Mouse (Mus musculus) hindbrain, embryonic 13.5 days (tissue): ENCODE data around the gene Slc27a4. TPM values are rescaled to one million over a fixed set of nuclear protein-coding genes. Genes with fewer than 3 reads are reported as not detected.
"Not testable (repeated sequence)": the region's sequence is repeated elsewhere in the genome, so short reads cannot be mapped to it uniquely, and the experiment has no call there.

Experiments used
- ATAC-seq: fragments of 200-750 bp; cut with Nextera tagmentation; 2 replicates; pipeline ENCODE4 v1.8.0; 2017; ENCODE audit warnings: moderate TSS enrichment; ENCODE audit not compliant: low FRiP score
- H3K27ac ChIP-seq: fragments of 300-500 bp; sonication (generic); 2 replicates; pipeline ENCODE4 v1.5.1; 2015; ENCODE audit warnings: inconsistent platforms, mild to moderate bottlenecking, moderate library complexity
- H3K27me3 ChIP-seq: fragments of 300-500 bp; sonication (generic); 2 replicates; pipeline ENCODE4 v1.6.1; 2015; ENCODE audit warnings: mild to moderate bottlenecking, inconsistent platforms
- H3K36me3 ChIP-seq: fragments of 300-500 bp; sonication (generic); 2 replicates; pipeline ENCODE4 v1.6.1; 2015; ENCODE audit warnings: mild to moderate bottlenecking, inconsistent platforms
- H3K4me1 ChIP-seq: fragments of 300-500 bp; sonication (generic); replicated peaks from 2 replicates; pipeline ENCODE4 v1.6.1; 2015; ENCODE audit warnings: inconsistent platforms
- H3K4me2 ChIP-seq: fragments of 300-500 bp; sonication (generic); 2 replicates; pipeline ENCODE4 v1.6.1; 2015; ENCODE audit warnings: inconsistent platforms, mild to moderate bottlenecking, moderate library complexity
- H3K4me3 ChIP-seq: fragments of 300-500 bp; sonication (generic); 2 replicates; pipeline ENCODE4 v1.5.1; 2015; ENCODE audit warnings: mild to moderate bottlenecking, inconsistent platforms
- H3K9ac ChIP-seq: fragments of 300-500 bp; sonication (generic); 2 replicates; pipeline ENCODE4 v1.6.1; 2015; ENCODE audit warnings: mild to moderate bottlenecking, inconsistent platforms
- H3K9me3 ChIP-seq: fragments of 300-500 bp; sonication (generic); 2 replicates; pipeline ENCODE4 v1.6.1; 2016; ENCODE audit warnings: inconsistent platforms
- WGBS: fragments of 180-500 bp; shearing (Covaris S2); methylation state at CpG from one replicate; pipeline ENCODE4 v1.1.7; 2015; 5-methylcytosine and 5-hydroxymethylcytosine counted together
- polyA plus RNA-seq: library from polyadenylated mRNA; unstranded; fragments of >200 nt; fragmentation: Nextera tagmentation; extraction: Ambion mirVana; gene quantifications from 2 replicates; pipeline ENCODE4 v1.2.1, GENCODE M21; 2015

Slc27a4 gene
- polyA plus RNA-seq, result 32.6 and 33.4 TPM in 2 replicates

GRCm38 (mm10) chr2:29802075-29802826, at the start of gene Slc27a4:
Slc27a4 (plus strand) TSS chr2:29802634.
- 7% methylated on average over 21 of the region's 28 CpGs for WGBS
- Histone ChIP-seq H3K4me2 (peak within 1 kb of the TSS; percentile 82), H3K4me1 (peaks cover 23% of the 10 kb centered on the region), H3K9ac (peak within 1 kb of the TSS; percentile 97), H3K9me3 (no peaks in the 10 kb centered on the region), H3K4me3 (peak within 1 kb of the TSS; percentile 93), H3K36me3 (peaks cover 34% of the 10 kb centered on the region), H3K27ac (peak within 1 kb of the TSS; percentile 96), H3K27me3 (0 out of 2 replicates have a peak, but pooled peaks cover 3% of the 10 kb centered on the region)
- ATAC-seq, result peak; percentile 97

- H3K4me1 ChIP-seq, result peaks cover 11% of the 10 kb centered on the region
- no peak for ATAC-seq
- no peaks in the 10 kb centered on the region for H3K9me3 ChIP-seq
- peaks cover 34% of the 10 kb centered on the region for H3K27me3 ChIP-seq
- no peak overlapping the region for H3K4me2 ChIP-seq
- H3K4me3 ChIP-seq, result no peak overlapping the region
- H3K36me3 ChIP-seq, result no peaks in the 10 kb centered on the region
- no peak overlapping the region for H3K9ac ChIP-seq
- no peak overlapping the region for H3K27ac ChIP-seq
These were observed 46.7 kb upstream of the Slc27a4 start for GRCm38 (mm10) chr2:29755693-29756092.

GRCm38 (mm10) chr2:29764831-29765230, 37.6 kb upstream of the Slc27a4 start:
- no peaks in the 10 kb centered on the region for H3K9me3 ChIP-seq
- H3K36me3 ChIP-seq, result no peaks in the 10 kb centered on the region
- no peak overlapping the region for H3K4me3 ChIP-seq
- H3K4me2 ChIP-seq, result no peak overlapping the region
- H3K27ac ChIP-seq, result no peak overlapping the region
- no peaks in the 10 kb centered on the region for H3K27me3 ChIP-seq
- peak; percentile 72; the same call in 1 of the 2 replicates for ATAC-seq
- no peak overlapping the region for H3K9ac ChIP-seq
- H3K4me1 ChIP-seq, result no peaks in the 10 kb centered on the region
- WGBS, result 8% methylated on average over 1 of the region's 1 CpGs

DNA sequence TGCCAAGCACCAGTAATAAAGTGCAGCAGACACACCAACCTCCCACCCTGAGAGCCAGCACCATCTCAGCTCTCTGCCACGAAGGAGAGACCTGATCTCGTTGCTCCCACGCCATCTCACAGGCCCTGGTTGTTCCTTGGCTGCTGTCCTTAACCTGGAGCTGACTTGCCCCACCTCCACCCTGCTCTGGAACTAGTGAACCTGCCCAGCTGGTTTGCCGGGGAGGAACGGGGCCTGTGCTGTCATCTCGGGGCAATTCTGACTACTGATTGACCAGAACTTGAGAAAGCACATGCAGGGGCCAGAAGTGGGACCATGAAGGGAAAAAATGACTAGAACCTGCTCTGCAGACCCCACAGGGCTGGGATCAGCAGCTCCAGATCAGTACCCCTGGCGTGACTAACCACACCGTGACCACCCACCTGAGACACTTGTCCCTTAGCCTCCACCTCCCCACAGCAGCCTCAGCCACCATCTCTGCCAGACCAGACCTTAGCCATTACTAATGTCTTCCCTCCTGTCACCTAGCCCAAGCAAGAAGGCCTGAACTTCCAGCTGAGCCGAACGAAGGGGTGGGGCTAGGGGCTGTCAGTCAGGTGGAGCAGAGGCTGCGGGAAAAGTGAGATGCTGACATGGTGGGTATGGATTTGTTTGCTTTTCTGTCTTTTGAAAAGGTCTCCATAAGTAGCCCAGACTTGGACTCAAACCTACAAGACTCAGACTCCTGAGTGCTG, 34.3 kb upstream of the Slc27a4 start:
- WGBS, result 70% methylated on average over 11 of the region's 11 CpGs
- Histone ChIP-seq H3K4me1 (no peaks in the 10 kb centered on the region), H3K36me3 (peaks cover 6% of the 10 kb centered on the region)

DNA sequence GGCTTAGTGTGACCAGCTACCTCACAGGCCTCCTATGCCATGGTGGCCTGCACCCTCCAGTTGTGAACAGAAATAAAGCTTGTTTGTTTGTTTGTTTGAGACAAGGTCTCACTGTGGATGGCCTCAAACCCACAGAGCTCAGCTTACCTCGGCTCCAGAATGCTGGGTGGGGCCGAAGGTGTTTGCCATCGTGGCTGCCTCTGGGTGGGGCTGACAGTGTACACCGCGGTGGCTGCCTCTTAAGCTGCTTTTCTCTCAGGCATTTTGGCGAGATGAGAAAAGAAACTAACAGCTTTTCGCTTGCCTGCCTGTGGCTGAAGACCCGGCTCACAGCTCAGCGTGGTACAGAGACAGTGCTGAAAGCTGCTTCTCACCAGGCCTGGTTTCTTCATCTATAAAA, 33.5 kb upstream of the Slc27a4 start:
- H3K9ac ChIP-seq, result no peak overlapping the region
- 73% methylated on average over 9 of the region's 9 CpGs for WGBS

More for the DNA sequence above, 34.3 kb upstream of the Slc27a4 start:
- Histone ChIP-seq H3K27me3 (no peaks in the 10 kb centered on the region), H3K9ac (no peak overlapping the region), H3K9me3 (no peaks in the 10 kb centered on the region), H3K27ac (no peak overlapping the region), H3K4me2 (no peak overlapping the region), H3K4me3 (no peak overlapping the region)
- no peak for ATAC-seq

DNA sequence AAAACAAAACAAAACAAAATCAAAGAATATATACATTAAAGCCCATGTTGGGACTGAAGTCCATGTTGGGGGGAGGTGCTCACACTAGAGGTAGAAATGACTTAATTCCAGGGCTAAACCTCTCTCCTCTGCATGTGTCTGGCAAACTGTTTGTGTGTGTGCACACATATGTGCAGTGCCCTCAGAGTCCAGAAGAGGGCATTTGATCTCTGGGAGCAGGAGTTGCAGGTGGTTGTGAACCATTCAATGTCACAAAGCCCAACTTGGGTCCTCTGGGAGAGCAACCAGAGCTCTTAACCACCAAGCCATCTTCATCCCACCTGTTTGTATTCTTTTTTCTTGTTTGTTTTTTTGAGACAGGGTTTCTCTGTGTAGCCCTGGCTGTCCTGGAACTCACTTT, 32.3 kb upstream of the Slc27a4 start:
- H3K9ac ChIP-seq, result no peak overlapping the region
- no peak overlapping the region for H3K4me2 ChIP-seq
- no peak overlapping the region for H3K27ac ChIP-seq
- no peaks in the 10 kb centered on the region for H3K9me3 ChIP-seq
- H3K36me3 ChIP-seq, result peaks cover 20% of the 10 kb centered on the region
- H3K27me3 ChIP-seq, result no peaks in the 10 kb centered on the region
- H3K4me1 ChIP-seq, result no peaks in the 10 kb centered on the region
- H3K4me3 ChIP-seq, result no peak overlapping the region
- ATAC-seq, result no peak

More for the DNA sequence above, 33.5 kb upstream of the Slc27a4 start:
- H3K4me3 ChIP-seq, result no peak overlapping the region
- H3K4me1 ChIP-seq, result no peaks in the 10 kb centered on the region
- no peak overlapping the region for H3K27ac ChIP-seq
- H3K36me3 ChIP-seq, result peaks cover 14% of the 10 kb centered on the region
- H3K27me3 ChIP-seq, result no peaks in the 10 kb centered on the region
- no peaks in the 10 kb centered on the region for H3K9me3 ChIP-seq
- no peak overlapping the region for H3K4me2 ChIP-seq
- ATAC-seq, result no peak

DNA sequence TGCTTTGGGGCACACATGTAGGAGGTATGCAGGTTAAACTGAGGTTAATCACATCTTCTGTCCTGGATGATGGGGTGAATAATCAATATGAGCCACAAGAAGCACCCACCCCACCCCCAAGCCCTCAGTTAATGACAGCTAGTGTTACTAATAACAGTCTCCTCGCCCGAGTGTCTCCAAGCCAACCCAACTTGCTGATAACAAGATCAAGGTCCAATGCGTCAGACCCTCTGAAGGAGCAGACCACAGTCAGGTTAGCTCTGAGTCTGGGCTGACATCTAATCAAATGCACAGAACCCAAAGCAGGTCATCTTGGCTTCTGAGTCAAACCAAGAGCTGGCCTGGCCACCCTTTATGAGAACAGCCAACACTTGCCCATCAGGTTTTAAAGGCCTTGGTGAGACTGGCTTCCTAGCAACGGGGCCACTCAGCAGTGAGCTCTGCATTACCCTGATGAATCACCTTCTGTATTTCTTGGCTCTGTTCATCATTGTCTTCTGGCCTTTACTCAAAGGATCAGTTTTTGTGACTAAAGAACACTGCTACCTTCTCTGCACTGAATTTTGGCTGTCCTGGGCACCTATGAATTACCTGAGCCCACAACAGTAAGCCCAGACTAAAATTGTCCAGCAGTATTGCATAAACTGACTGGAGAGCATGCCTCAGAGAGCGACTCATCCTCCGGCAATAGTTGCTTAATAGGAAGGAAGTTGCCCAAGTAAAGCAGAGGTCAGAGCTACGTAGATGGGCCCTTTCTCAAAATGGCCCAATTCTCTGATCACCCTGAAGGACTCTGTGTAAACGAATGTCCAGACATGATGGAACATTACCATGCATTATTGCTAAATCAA, 30.6 kb upstream of the Slc27a4 start:
- H3K27me3 ChIP-seq, result no peaks in the 10 kb centered on the region
- H3K9me3 ChIP-seq, result no peaks in the 10 kb centered on the region
- no peak overlapping the region for H3K9ac ChIP-seq
- no peak overlapping the region for H3K27ac ChIP-seq
- H3K4me3 ChIP-seq, result no peak overlapping the region
- H3K4me2 ChIP-seq, result no peak overlapping the region
- H3K4me1 ChIP-seq, result no peaks in the 10 kb centered on the region
- 88% methylated on average over 8 of the region's 8 CpGs for WGBS
- peaks cover 32% of the 10 kb centered on the region for H3K36me3 ChIP-seq
- ATAC-seq, result no peak

GRCm38 (mm10) chr2:29773323-29773722, 29.1 kb upstream of the Slc27a4 start:
- Histone ChIP-seq H3K9me3 (no peaks in the 10 kb centered on the region), H3K4me1 (no peaks in the 10 kb centered on the region), H3K36me3 (peaks cover 46% of the 10 kb centered on the region), H3K4me3 (no peak overlapping the region), H3K27ac (no peak overlapping the region), H3K4me2 (no peak overlapping the region), H3K27me3 (no peaks in the 10 kb centered on the region), H3K9ac (no peak overlapping the region)
- ATAC-seq, result no peak
- WGBS, result 92% methylated on average over 4 of the region's 4 CpGs

DNA sequence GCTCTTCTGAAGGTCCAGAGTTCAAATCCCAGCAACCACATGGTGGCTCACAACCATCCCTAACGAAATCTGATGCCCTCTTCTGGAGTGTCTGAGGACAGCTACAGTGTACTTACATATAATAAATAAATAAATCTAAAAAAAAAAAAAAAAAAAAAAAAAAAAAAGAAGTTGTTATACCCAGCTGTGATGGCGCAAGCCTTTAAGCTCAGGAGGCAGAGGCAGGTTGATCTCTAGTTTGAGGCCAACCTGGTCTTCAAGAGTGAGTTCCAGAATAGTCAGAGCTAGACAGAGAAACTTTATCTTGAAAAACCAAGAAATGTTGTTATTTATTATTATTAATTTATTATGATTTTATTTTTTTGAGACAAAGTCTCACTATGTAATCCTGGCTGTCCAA, 21.2 kb upstream of the Slc27a4 start:
- 91% methylated on average over 2 of the region's 2 CpGs for WGBS
- H3K4me3 ChIP-seq, H3K27me3 ChIP-seq, H3K4me2 ChIP-seq, H3K27ac ChIP-seq, ATAC-seq, H3K9me3 ChIP-seq, H3K9ac ChIP-seq, H3K4me1 ChIP-seq: not testable (repeated sequence)
- peaks cover 93% of the 10 kb centered on the region for H3K36me3 ChIP-seq

- H3K27me3 ChIP-seq, result no peaks in the 10 kb centered on the region
- no peak overlapping the region for H3K4me3 ChIP-seq
- H3K9ac ChIP-seq, result no peak overlapping the region
- H3K9me3 ChIP-seq, result peaks cover 5% of the 10 kb centered on the region; the same call in 1 of the 2 replicates
- H3K4me2 ChIP-seq, result no peak overlapping the region
- ATAC-seq, result no peak
- no peak overlapping the region for H3K27ac ChIP-seq
- H3K4me1 ChIP-seq, result peaks cover 21% of the 10 kb centered on the region
- H3K36me3 ChIP-seq, result peaks cover 64% of the 10 kb centered on the region
- WGBS, result 57% methylated on average over 4 of the region's 4 CpGs
These were observed 18.1 kb upstream of the Slc27a4 start for GRCm38 (mm10) chr2:29784290-29784689.

DNA sequence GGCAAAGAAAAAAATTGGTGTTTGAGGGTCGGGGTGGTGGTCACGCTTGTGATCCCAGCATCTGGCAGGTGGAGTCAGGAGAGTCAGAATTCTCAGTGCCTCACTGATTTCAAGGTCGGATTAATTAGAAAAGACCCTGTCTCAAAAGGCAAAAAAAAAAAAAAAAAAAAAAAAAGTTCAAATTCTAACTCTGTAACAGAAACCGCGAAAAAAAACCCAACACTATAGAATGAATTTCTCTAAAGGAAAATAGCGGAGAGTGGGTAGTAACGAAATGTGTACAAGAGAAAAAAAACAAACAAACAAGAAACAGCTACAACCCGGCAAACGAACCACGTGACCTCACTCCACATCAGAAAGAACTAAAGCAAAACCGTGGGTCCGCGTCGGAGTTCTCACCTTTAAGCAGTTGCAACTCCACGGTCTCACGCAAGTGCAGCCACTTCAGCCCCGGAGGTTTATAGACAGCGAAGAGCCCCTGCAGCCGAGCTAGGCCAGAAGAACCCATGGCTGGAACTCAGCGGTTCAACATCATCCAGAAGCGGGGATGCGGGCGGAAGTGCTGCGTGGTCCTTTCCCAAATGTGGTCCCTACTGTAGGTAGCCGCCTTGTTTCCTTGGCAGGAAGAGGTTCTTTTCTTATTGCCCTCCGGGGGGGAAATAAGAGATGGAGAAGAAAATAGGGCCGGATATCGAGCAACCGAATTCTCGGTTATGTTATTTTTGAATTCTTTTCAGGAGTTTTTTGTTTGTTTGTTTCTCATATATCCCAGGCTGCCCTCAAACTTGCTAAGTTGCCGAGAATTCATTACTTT, 15.1 kb upstream of the Slc27a4 start, which contains the start of gene Coq4:
Coq4 (plus strand) TSS at position 390 of the 814 bp plus-strand sequence.
- Histone ChIP-seq H3K27me3 (no peaks in the 10 kb centered on the region), H3K9me3 (peaks cover under 1% of the 10 kb centered on the region; the same call in 1 of the 2 replicates), H3K4me2 (peak within 1 kb of the TSS; percentile 81), H3K4me1 (peaks cover 26% of the 10 kb centered on the region), H3K4me3 (peak within 1 kb of the TSS; percentile 78), H3K9ac (peak within 1 kb of the TSS; percentile 86), H3K36me3 (peaks cover 59% of the 10 kb centered on the region), H3K27ac (peak within 1 kb of the TSS; percentile 81)
- WGBS, result 2% methylated on average over 31 of the region's 31 CpGs
- ATAC-seq, result peak; percentile 80
